Mouse (Mus musculus) adrenal gland, postnatal 36 days (tissue): ENCODE data around the gene Spryd3. TPM values are rescaled to one million over a fixed set of nuclear protein-coding genes. Genes with fewer than 3 reads are reported as not detected.
"Not testable (repeated sequence)": the region's sequence is repeated elsewhere in the genome, so short reads cannot be mapped to it uniquely, and the experiment has no call there.

Experiments used
- DNase-seq, 2 experiments: peaks; one replicate each; pipeline ENCODE4 v3.0.0; 2021; ENCODE audit warnings: mixed read lengths in 1 of 2
- long read RNA-seq, 2 experiments: library from polyadenylated mRNA; stranded (forward); transcript quantifications; one replicate each; pipeline ENCODE4 v2.0.0; 2021; ENCODE audit warnings: borderline sequencing depth in 2 of 2
- total RNA-seq, 2 experiments: library from RNA; stranded (reverse); gene quantifications; 2 replicates each; pipeline ENCODE4 v1.2.3; 2021

The Spryd3 gene
- total RNA-seq = 10 to 100 TPM; 34.4 to 42.4 TPM
- long read RNA-seq, experiment 1, transcript Spryd3-203 (11 exons, 2,456 nt) = major isoform, 63 of 76 reads
- long read RNA-seq, experiment 1, partial matches to known transcripts = 5 of 76 reads
- long read RNA-seq, experiment 1, other reads (novel, unspliced or antisense) = 8 of 76 reads
- long read RNA-seq, experiment 2, transcript Spryd3-203 (11 exons, 2,456 nt) = major isoform, 29 of 35 reads
- long read RNA-seq, experiment 2, partial matches to known transcripts = 2 of 35 reads
- long read RNA-seq, experiment 2, other reads (novel, unspliced or antisense) = 4 of 35 reads

GRCm38 (mm10) chr15:102136129-102136758 is at the start of gene Spryd3:
Gene Spryd3, minus strand, starts transcription at chr15:102136234.
- DNase-seq = peak; percentile 96 to 98

GRCm38 (mm10) chr15:102183076-102183475 is 47.0 kb upstream of the Spryd3 start:
- no peak for DNase-seq

- DNase-seq = no peak
These were observed 43.9 kb upstream of the Spryd3 start for GRCm38 (mm10) chr15:102179924-102180323.

GRCm38 (mm10) chr15:102179106-102179505 is 43.1 kb upstream of the Spryd3 start:
- no peak for DNase-seq

GRCm38 (mm10) chr15:102178279-102178678 is 42.2 kb upstream of the Spryd3 start:
- DNase-seq = peak; percentile 84 to 87

GRCm38 (mm10) chr15:102177417-102177816 is 41.4 kb upstream of the Spryd3 start:
- no peak for DNase-seq

GRCm38 (mm10) chr15:102176571-102177316 is 40.7 kb upstream of the Spryd3 start:
- DNase-seq = peak in 1 of 2 experiments; percentile 39

GRCm38 (mm10) chr15:102175736-102176319 is 39.8 kb upstream of the Spryd3 start:
- DNase-seq = no peak

- no peak for DNase-seq
These were observed 37.5 kb upstream of the Spryd3 start for GRCm38 (mm10) chr15:102173581-102173980.

- no peak for DNase-seq
These were observed 33.0 kb upstream of the Spryd3 start for GRCm38 (mm10) chr15:102169064-102169463.

- peak; percentile 61 to 70 for DNase-seq
These were observed 31.6 kb upstream of the Spryd3 start for GRCm38 (mm10) chr15:102167620-102168021.

GRCm38 (mm10) chr15:102165468-102166100 is 29.6 kb upstream of the Spryd3 start:
- DNase-seq = no peak

GRCm38 (mm10) chr15:102163900-102164693 is 28.1 kb upstream of the Spryd3 start:
- DNase-seq = no peak

GRCm38 (mm10) chr15:102160415-102161060 is 24.5 kb upstream of the Spryd3 start:
- DNase-seq = no peak

- DNase-seq = no peak
These were observed 20.8 kb upstream of the Spryd3 start for GRCm38 (mm10) chr15:102156836-102157235.

- not testable (repeated sequence) for DNase-seq
These were observed 19.0 kb upstream of the Spryd3 start for GRCm38 (mm10) chr15:102155006-102155405.

- DNase-seq = no peak
These were observed 16.6 kb upstream of the Spryd3 start for GRCm38 (mm10) chr15:102152646-102153045.

- peak; percentile 35 to 61 for DNase-seq
These were observed 14.5 kb upstream of the Spryd3 start, which contains the start of gene Soat2 for GRCm38 (mm10) chr15:102150301-102151135. Gene Soat2, plus strand, starts transcription at chr15:102150526.

- no peak for DNase-seq
These were observed 13.5 kb upstream of the Spryd3 start for GRCm38 (mm10) chr15:102149561-102149960.
